Mouse (Mus musculus) adrenal gland, postnatal 36 days (tissue): ENCODE data around the gene Coro2a. TPM values are rescaled to one million over a fixed set of nuclear protein-coding genes. Genes with fewer than 3 reads are reported as not detected.
"Not testable (repeated sequence)": the region's sequence is repeated elsewhere in the genome, so short reads cannot be mapped to it uniquely, and the experiment has no call there.

Source experiments
- DNase-seq, 2 experiments: peaks; one replicate each; pipeline ENCODE4 v3.0.0; 2021; ENCODE audit warnings: mixed read lengths in 1 of 2
- total RNA-seq, 2 experiments: library from RNA; stranded (reverse); gene quantifications; 2 replicates each; pipeline ENCODE4 v1.2.3; 2021

Gene Coro2a
- total RNA-seq, 2 experiments from 2014 or later = 2.5 to 3.1 TPM

- DNase-seq = not testable (repeated sequence)
These were observed 17.5 kb downstream of the Coro2a start for GRCm38 (mm10) chr4:46584536-46584935.

DNA sequence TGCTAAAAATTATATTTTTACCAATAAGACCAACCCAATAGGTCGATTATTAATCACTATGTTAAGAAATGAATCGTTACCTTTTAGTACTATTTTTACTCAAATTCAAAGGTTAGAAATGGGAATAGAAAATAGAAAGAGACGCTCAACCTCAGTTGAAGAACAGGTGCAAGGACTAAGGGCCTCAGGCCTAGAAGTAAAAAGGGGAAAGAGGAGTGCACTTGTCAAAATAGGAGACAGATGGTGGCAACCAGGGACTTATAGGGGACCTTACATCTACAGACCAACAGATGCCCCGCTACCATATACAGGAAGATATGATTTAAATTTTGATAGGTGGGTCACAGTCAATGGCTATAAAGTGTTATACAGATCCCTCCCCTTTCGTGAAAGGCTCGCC is 17.9 kb downstream of the Coro2a start:
- DNase-seq = not testable (repeated sequence)

DNA sequence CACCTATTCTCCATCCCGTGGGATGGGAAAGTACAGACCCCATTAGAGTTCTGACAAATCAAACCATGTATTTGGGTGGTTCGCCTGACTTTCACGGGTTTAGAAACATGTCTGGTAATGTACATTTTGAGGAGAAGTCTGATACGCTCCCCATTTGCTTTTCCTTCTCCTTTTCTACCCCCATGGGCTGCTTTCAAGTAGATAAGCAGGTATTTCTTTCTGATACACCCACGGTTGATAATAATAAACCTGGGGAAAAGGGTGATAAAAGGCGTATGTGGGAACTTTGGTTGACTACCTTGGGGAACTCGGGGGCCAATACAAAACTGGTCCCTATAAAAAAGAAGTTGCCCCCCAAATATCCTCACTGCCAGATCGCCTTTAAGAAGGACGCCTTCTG is 20.0 kb downstream of the Coro2a start:
- not testable (repeated sequence) for DNase-seq

DNA sequence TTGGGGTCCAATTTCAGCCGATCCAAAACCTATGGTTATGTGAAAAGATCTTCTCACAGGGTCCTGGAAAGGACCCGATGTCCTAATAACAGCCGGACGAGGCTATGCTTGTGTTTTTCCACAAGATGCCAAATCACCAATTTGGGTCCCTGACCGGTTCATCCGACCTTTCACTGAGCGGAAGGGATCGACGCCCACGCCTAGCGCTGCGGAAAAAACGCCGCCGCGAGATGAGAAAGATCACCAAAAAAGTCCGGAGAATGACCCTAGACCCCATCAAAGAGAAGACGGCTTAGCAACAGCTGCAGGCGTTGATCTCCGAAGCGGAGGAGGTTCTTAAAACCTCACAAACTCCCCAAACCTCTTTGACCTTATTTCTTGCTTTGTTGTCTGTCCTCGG is 20.4 kb downstream of the Coro2a start:
- not testable (repeated sequence) for DNase-seq

- DNase-seq = not testable (repeated sequence)
These were observed 21.2 kb downstream of the Coro2a start for GRCm38 (mm10) chr4:46580799-46581243.

DNA sequence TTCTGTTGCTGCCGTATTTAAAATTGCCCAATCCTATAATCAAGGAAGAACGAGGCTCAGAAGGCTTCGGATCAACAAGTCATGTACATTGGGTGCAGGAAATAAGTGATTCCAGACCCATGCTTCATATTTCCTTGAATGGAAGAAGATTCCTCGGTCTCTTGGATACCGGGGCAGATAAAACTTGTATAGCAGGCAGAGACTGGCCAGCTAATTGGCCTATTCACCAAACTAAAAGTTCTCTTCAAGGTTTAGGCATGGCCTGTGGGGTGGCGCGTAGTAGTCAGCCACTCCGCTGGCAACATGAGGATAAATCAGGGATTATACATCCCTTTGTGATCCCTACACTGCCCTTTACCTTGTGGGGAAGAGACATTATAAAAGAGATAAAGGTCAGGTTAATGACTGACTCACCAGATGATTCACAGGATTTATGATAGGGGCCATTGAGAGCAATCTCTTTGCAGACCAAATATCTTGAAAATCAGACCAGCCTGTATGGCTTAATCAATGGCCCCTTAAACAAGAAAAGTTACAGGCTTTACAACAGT is 23.1 kb downstream of the Coro2a start:
- DNase-seq = peak in 1 of 2 experiments; percentile 25

DNA sequence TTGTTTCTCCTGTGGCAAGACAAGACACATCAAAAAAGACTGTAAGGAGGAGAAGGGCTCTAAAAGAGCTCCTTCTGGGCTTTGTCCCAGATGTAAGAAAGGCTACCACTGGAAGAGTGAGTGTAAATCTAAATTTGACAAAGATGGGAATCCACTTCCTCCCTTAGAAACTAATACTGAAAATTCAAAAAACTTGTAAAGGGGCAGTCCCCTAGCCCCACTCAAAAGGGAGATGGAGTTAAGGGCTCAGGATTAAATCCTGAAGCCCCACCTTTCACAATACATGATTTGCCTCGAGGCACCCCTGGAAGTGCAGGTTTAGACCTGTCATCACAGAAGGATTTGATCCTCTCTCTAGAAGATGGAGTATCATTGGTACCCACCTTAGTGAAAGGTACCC is 23.8 kb downstream of the Coro2a start:
- DNase-seq = no peak

GRCm38 (mm10) chr4:46575509-46576284 is 26.3 kb downstream of the Coro2a start:
- DNase-seq = not testable (repeated sequence)

- DNase-seq = no peak
These were observed 27.2 kb downstream of the Coro2a start for GRCm38 (mm10) chr4:46574841-46575240.

DNA sequence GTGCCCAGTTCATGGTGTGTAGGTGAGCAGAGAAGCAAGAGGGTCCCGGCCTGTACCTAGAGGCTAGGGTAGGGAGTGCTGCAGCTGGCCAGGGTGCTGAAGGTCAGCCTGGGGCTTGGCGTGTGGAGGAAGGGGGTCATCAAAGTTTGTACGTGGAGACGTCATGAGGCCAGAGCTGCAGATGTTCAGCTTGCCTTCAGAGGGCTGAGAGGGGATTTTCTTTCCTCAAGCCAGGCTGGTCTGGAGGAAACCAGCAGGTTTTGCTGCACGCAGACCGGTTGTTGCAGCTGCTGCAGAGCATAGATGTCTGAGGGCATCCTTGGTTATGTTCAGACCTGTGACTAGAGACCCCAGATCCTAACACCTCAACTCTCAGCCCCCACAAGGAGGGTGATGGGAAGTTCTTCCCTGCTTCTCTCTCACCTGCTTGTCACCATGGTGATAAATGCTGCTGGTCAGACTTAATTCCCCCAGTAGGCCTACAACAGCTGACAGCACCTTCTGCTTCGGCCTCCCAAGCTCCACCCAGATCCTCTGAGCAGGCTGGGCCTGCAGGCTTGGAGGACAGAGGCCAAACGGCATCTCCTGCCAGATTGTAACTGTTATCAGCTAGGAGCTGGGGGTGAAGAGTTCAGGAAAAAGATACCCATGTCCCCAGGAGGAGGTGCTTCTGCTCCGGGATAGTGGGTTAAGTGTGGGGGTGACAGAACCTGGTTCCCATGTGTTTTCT is 27.8 kb downstream of the Coro2a start:
- DNase-seq = no peak

DNA sequence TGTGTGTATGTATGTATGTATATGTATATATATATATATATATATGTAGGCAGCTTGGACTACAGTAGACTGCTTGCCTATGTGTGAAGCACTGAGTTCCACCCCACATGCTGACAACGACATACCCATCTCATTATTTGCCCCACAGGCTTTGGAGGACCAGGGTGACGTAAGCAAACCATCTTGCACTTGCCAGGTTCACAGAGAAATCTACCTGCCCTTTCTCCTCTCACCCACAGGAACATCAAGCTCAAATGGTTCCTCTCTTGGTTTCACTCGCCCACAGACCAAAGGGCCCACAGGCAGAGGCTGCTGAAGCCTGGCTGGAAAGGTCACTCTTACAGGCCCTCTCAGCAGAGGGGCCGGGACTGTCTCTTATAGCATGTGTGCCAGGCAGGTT is 29.4 kb downstream of the Coro2a start:
- DNase-seq = no peak

GRCm38 (mm10) chr4:46571744-46572143 is 30.3 kb downstream of the Coro2a start:
- no peak for DNase-seq

GRCm38 (mm10) chr4:46569671-46570070 is 32.3 kb downstream of the Coro2a start:
- DNase-seq = no peak

GRCm38 (mm10) chr4:46568169-46568568 is 33.8 kb downstream of the Coro2a start:
- DNase-seq = no peak

- DNase-seq = no peak
These were observed 34.9 kb downstream of the Coro2a start for GRCm38 (mm10) chr4:46566931-46567671.

GRCm38 (mm10) chr4:46565393-46565955 is 36.5 kb downstream of the Coro2a start:
- no peak for DNase-seq

DNA sequence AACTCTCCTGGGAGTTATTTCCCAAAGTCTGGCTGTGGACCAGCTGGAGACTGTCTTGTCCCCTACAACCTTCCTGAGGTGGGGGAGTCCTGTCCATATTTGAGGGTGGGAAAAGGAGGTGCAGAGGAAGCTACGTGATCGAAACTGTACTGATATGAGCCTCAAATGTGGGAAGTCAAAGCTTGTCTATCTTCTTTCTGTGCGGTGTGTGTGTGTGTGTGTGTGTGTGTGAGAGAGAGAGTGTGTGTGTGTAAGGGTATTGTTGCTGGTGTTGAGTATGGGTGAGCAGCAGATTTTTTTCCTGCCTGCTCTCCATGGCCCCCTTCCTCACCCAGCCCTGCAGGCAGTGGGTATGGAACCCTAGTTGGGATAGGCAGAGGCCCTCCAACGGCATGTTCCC is 37.8 kb downstream of the Coro2a start:
- no peak for DNase-seq

- peak; percentile 54 to 62 for DNase-seq
These were observed 38.2 kb downstream of the Coro2a start for GRCm38 (mm10) chr4:46563847-46564246.

DNA sequence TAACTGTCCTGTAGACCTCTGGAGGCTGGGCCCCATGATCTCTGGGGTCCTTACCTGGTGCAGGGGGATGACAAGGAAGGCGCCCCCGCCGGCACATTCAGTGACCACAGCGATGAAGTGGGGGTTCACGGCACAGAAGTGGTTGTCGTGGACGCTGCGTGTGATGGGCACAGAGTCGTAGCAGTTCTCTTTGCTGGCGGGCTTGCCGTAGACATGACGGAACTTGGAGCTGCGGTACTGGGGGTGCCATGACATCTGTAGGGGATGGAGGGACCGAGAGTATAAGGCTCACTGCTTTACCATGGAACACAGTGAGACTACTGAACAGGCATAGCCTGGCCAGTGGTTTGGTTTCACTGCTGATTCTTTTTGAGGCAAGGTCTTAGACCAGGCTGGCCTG is 39.2 kb downstream of the Coro2a start:
- no peak for DNase-seq

DNA sequence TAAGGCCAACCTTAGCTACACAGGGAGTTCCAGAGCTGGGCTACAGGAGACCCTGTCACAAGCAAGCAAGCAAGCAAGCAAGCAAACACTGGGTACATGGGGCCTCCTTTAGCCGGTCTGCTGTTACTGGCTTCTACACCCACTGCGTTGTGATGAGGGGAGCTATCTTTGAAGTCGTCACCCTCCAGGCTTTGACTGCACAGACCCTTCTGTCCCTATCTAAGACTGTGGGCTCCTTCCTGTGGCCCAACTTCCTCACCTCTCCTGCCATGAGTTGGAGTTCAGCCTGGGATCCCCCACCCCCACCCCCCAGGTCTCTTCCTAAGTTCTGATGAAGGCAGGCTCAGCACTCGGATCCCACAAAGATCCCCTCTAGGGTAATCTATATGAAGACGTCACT is 40.0 kb downstream of the Coro2a start:
- no peak for DNase-seq

GRCm38 (mm10) chr4:46560069-46560705 is 41.8 kb downstream of the Coro2a start:
- no peak for DNase-seq
